Mouse (Mus musculus) C2C12 (cell line): Measurements from ENCODE around the gene N4bp1.

Experiments
- CEBPB ChIP-seq: IDR thresholded peaks from one replicate; pipeline ENCODE4 v1.6.1; 2011; ENCODE audit warnings: low read depth, mild to moderate bottlenecking, control low read depth, moderate library complexity
- CTCF ChIP-seq: IDR thresholded peaks from one replicate; pipeline ENCODE4 v1.5.1; 2011; ENCODE audit not compliant: control insufficient read depth, insufficient read depth, insufficient read length
- MAX ChIP-seq: IDR thresholded peaks from one replicate; pipeline ENCODE4 v1.6.1; 2011; ENCODE audit warnings: mild to moderate bottlenecking, control low read depth
- MYOG ChIP-seq: IDR thresholded peaks from one replicate; pipeline ENCODE4 v1.6.1; 2011; ENCODE audit not compliant: control insufficient read depth, insufficient read length; ENCODE audit errors: extremely low read depth
- USF1 ChIP-seq: IDR thresholded peaks from one replicate; pipeline ENCODE4 v1.6.1; 2011; ENCODE audit warnings: low read depth, mild to moderate bottlenecking, control low read depth, moderate library complexity

GRCm38 (mm10) chr8:86922673-86923072, 37.6 kb upstream of the N4bp1 start:
- TF ChIP-seq CTCF = no peak
- no peak for TF ChIP-seq USF1
- TF ChIP-seq CEBPB = no peak
- no peak for TF ChIP-seq MYOG
- no peak for TF ChIP-seq MAX
